Mouse (Mus musculus) c-Kit-positive CD71-positive TER-119-negative erythroid progenitor cells, embryonic 14.5 days (primary cell): ENCODE measurements around the gene Agrp.

Experiments used
- DNase-seq: peaks from one replicate; pipeline ENCODE4 v3.0.0-alpha.2; 2013; ENCODE audit warnings: low read depth

The Agrp gene

DNA sequence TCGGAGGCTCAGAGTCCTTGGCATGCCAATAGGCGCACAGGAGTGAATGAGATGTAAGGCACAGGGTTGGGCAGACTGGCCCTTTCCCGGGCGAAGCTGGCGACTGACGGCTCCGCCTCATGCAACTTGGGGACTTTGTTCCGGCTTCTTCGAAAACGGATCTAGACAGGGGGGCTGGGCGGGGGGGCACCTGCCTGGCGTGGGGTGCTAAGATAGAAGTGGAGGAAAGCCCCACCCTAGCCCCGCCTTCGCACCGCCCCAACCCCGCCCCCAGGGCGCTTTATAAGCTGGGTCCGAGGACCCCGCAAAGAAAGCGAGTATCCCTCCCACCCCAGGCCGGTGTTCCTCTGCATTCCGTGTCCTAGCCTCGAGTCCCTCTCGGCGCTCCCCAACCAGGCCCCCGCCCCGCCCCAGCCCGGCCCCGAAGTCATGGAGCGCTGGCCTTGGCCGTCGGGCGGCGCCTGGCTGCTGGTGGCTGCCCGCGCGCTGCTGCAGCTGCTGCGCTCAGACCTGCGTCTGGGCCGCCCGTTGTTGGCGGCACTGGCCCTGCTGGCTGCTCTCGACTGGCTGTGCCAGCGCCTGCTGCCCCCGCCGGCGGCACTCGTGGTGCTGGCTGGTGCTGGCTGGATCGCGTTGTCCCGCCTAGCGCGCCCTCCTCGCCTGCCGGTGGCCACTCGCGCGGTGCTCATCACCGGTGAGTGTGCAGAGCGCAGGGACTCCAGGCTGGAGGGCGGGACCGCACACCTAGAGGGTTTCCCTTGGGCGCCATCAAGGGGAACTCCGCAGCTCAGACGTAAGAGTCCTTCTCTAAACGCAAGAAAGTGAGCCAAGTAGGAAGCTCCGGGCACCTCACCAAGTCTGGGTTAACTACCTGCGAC, 118.5 kb downstream of the Agrp start, which contains the start of gene Hsd11b2:
Hsd11b2 (plus strand) TSS at position 320 of the 878 bp plus-strand sequence.
- no peak for DNase-seq

DNA sequence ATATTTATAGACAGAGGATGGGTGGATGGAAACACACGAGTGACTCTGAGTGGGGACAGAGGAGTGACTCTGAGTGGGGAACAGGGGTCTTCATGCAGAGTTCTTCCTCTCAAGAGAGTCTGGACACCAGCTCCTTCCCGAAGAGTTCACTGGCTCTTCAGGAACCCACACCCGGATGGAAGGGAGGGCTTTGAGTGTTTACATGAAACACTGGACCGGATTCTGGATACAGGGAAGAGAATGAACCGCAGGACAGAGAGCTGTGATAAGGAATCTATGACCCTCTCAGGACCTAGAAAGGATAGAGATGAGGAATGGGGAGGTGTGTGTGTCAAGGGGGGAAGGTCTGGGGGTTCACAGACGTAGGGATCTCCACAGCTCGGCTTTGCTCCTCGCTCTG, 119.8 kb downstream of the Agrp start:
- no peak for DNase-seq
